Mouse (Mus musculus) ES-E14 (cell line): ENCODE results near the gene Defb7. TPM values are rescaled to one million over a fixed set of nuclear protein-coding genes. Genes with fewer than 3 reads are reported as not detected.

Source experiments
- DNase-seq: peaks from one replicate; pipeline ENCODE4 v3.0.0-alpha.2; 2013; ENCODE audit warnings: low read depth, low spot score
- H3K27ac ChIP-seq: 2 replicates; pipeline ENCODE4 v1.5.1; 2012; ENCODE audit warnings: low read depth, mild to moderate bottlenecking, low read length, moderate library complexity, mixed read lengths; ENCODE audit not compliant: poor library complexity, insufficient read depth, severe bottlenecking
- H3K36me3 ChIP-seq: 2 replicates; pipeline ENCODE4 v1.6.1; 2012; ENCODE audit warnings: mild to moderate bottlenecking, low read length, moderate library complexity, mixed read lengths; ENCODE audit not compliant: control insufficient read depth, poor library complexity, insufficient read depth, severe bottlenecking
- H3K4me1 ChIP-seq, 2 experiments: fragments of 150-350 bp in 1 of 2; sonication (generic) in 1 of 2; 2 replicates each; pipeline ENCODE4 v1.6.1; 2012; ENCODE audit warnings: low read length in 2 of 2, mild to moderate bottlenecking in 1 of 2, mixed read lengths in 1 of 2; ENCODE audit not compliant: control insufficient read depth in 2 of 2, insufficient read depth in 2 of 2, poor library complexity in 1 of 2
- H3K4me3 ChIP-seq, 2 experiments: fragments of 150-350 bp in 1 of 2; sonication (generic) in 1 of 2; 2 replicates each; pipeline ENCODE4 v1.5.1; 2012; ENCODE audit warnings: low read length in 2 of 2, low read depth in 1 of 2, mild to moderate bottlenecking in 1 of 2, mixed read lengths in 1 of 2; ENCODE audit not compliant: insufficient read depth in 1 of 2, poor library complexity in 1 of 2, severe bottlenecking in 1 of 2
- H3K9ac ChIP-seq: 2 replicates; pipeline ENCODE4 v1.6.1; 2012; ENCODE audit warnings: low read depth, mild to moderate bottlenecking, low read length, mixed read lengths; ENCODE audit not compliant: poor library complexity, insufficient read depth, severe bottlenecking
- H3K9me3 ChIP-seq: fragments of 150-350 bp; sonication (generic); 2 replicates; pipeline ENCODE4 v1.6.1; 2012; ENCODE audit warnings: low read depth, mild to moderate bottlenecking, low read length; ENCODE audit not compliant: control insufficient read depth, insufficient read depth
- CHD2 ChIP-seq: IDR thresholded peaks from 2 replicates; pipeline ENCODE4 v1.6.1; 2014; ENCODE audit warnings: mild to moderate bottlenecking, low read depth, low read length, inconsistent platforms
- HCFC1 ChIP-seq: IDR thresholded peaks from 2 replicates; pipeline ENCODE4 v1.6.1; 2012; ENCODE audit warnings: low read length, inconsistent platforms, borderline replicate concordance; ENCODE audit not compliant: insufficient read depth
- MAFK ChIP-seq: IDR thresholded peaks from 2 replicates; pipeline ENCODE4 v1.6.1; 2014; ENCODE audit warnings: mild to moderate bottlenecking, low read depth, low read length, inconsistent platforms; ENCODE audit not compliant: insufficient read depth
- ZC3H11A ChIP-seq: IDR thresholded peaks from 2 replicates; pipeline ENCODE4 v1.6.1; 2012; ENCODE audit warnings: low read depth, mild to moderate bottlenecking, inconsistent platforms, low read length, borderline replicate concordance
- ZNF384 ChIP-seq: IDR thresholded peaks from 2 replicates; pipeline ENCODE4 v1.6.1; 2012; ENCODE audit warnings: low read depth, low read length, inconsistent platforms
- in situ Hi-C, 2 experiments: fragments of 600-800 bp; cut with MboI; formaldehyde crosslinking; loops; one replicate each; pipeline ENCODE4 v1.15.1; 2025; ENCODE audit warnings: low sequenced_read_pairs in 2 of 2, inconsistent platforms in 1 of 2; ENCODE audit not compliant: unreplicated experiment in 2 of 2
- total RNA-seq: library from RNA; depleted of rRNA; stranded (reverse); fragments of 300-350 nt; gene quantifications from 2 replicates; pipeline ENCODE4 v1.2.3, GENCODE M21; 2012; rRNA removed

The Defb7 gene
- total RNA-seq, 1 experiment, result not detected

GRCm38 (mm10) chr8:19535195-19535829 lies 40.4 kb downstream of the Defb7 start:
- no peak for DNase-seq
- no peak overlapping the region for H3K27ac ChIP-seq
- in situ Hi-C loops, result no loop called here
- peak overlapping the region; percentile 68 for H3K9ac ChIP-seq
- peak overlapping the region; percentile 53 to 56 for H3K4me3 ChIP-seq
- no peaks in the 10 kb centered on the region for H3K36me3 ChIP-seq
- TF ChIP-seq HCFC1, result no peak
- no peak for TF ChIP-seq ZNF384
- TF ChIP-seq MAFK, result no peak
- TF ChIP-seq ZC3H11A, result no peak
- no peak for TF ChIP-seq CHD2
- H3K4me1 ChIP-seq, result no peaks in the 10 kb centered on the region
- no peaks in the 10 kb centered on the region for H3K9me3 ChIP-seq

GRCm38 (mm10) chr8:19540376-19540775 lies 45.5 kb downstream of the Defb7 start:
- Histone ChIP-seq H3K9me3 (no peaks in the 10 kb centered on the region), H3K36me3 (no peaks in the 10 kb centered on the region), H3K9ac (no peak overlapping the region), H3K27ac (no peak overlapping the region), H3K4me3 (no peak overlapping the region), H3K4me1 (no peaks in the 10 kb centered on the region)
- no peak for DNase-seq
- in situ Hi-C loops, result no loop called here
- TF ChIP-seq ZC3H11A (no peak), CHD2 (no peak), HCFC1 (no peak), MAFK (no peak), ZNF384 (no peak)

Other genes with a start within 250 kb of the Defb7 start
- not detected in 2 replicates for gene Defb5, start 247.5 kb upstream of the Defb7 start, total RNA-seq
- not detected in 2 replicates for gene Defb3, start 201.7 kb upstream of the Defb7 start, total RNA-seq
- not detected in 2 replicates for gene Defb8, start 47.5 kb upstream of the Defb7 start, total RNA-seq
- gene 4930467E23Rik, start 234.5 kb downstream of the Defb7 start, total RNA-seq, result not detected in 2 replicates